Mouse (Mus musculus): ENCODE data around the gene Dcpp1. TPM values are rescaled to one million over a fixed set of nuclear protein-coding genes. Genes with fewer than 3 reads are reported as not detected.
"Not testable (repeated sequence)": the region's sequence is repeated elsewhere in the genome, so short reads cannot be mapped to it uniquely, and the experiment has no call there.

Gene Dcpp1
- polyA plus RNA-seq (2012; rRNA removed), result 0.58 TPM in 1 of 2 replicates, not detected in the other

GRCm38 (mm10) chr17:23880576-23880975 is at the start of gene Dcpp1, which contains the start of gene Dcpp2:
Dcpp1 (plus strand) TSS chr17:23880876.
Dcpp2 (plus strand) TSS chr17:23880880.
- H3K27me3 ChIP-seq (ENCODE audit: control insufficient read depth, insufficient read depth, low read length); H3K4me3 ChIP-seq (ENCODE audit: control insufficient read depth, insufficient read depth, low read length); H3K27ac ChIP-seq (ENCODE audit: control insufficient read depth, insufficient read depth, low read length); H3K4me1 ChIP-seq (replicated peaks; ENCODE audit: control insufficient read depth, insufficient read depth, low read length); H3K36me3 ChIP-seq (ENCODE audit: control insufficient read depth, insufficient read depth, low read length); DNase-seq: not testable (repeated sequence)
- 85% methylated on average over 4 of the region's 4 CpGs for WGBS

GRCm38 (mm10) chr17:23831201-23831600 is 49.5 kb upstream of the Dcpp1 start:
- 100% methylated on average over 1 of the region's 1 CpGs for WGBS
- Histone ChIP-seq H3K4me3 (ENCODE audit: control insufficient read depth, insufficient read depth, low read length) (no peak overlapping the region), H3K27ac (ENCODE audit: control insufficient read depth, insufficient read depth, low read length) (peak overlapping the region; percentile 18), H3K27me3 (ENCODE audit: control insufficient read depth, insufficient read depth, low read length) (no peaks in the 10 kb centered on the region), H3K36me3 (ENCODE audit: control insufficient read depth, insufficient read depth, low read length) (peaks cover 5% of the 10 kb centered on the region; the same call in 1 of the 2 replicates), H3K4me1 (replicated peaks; ENCODE audit: control insufficient read depth, insufficient read depth, low read length) (peaks cover 14% of the 10 kb centered on the region)
- TF ChIP-seq POLR2A (IDR thresholded peaks at IDR 0.05; ENCODE audit: control insufficient read depth, extremely low read depth, insufficient read depth, low read length, poor library complexity) (no peak), CTCF (IDR thresholded peaks at IDR 0.05; ENCODE audit: borderline replicate concordance, control insufficient read depth, extremely low read depth, insufficient read depth, low read length, poor library complexity) (no peak)
- DNase-seq, result no peak

- Histone ChIP-seq H3K4me1 (replicated peaks; ENCODE audit: control insufficient read depth, insufficient read depth, low read length) (peaks cover 8% of the 10 kb centered on the region), H3K27me3 (ENCODE audit: control insufficient read depth, insufficient read depth, low read length) (no peaks in the 10 kb centered on the region), H3K27ac (ENCODE audit: control insufficient read depth, insufficient read depth, low read length) (no peak within 1 kb of the TSS), H3K4me3 (ENCODE audit: control insufficient read depth, insufficient read depth, low read length) (no peak within 1 kb of the TSS), H3K36me3 (ENCODE audit: control insufficient read depth, insufficient read depth, low read length) (no peaks in the 10 kb centered on the region)
- no peak for DNase-seq
- 87% methylated on average over 8 of the region's 8 CpGs for WGBS
- TF ChIP-seq POLR2A (IDR thresholded peaks at IDR 0.05; ENCODE audit: control insufficient read depth, extremely low read depth, insufficient read depth, low read length, poor library complexity) (no peak), CTCF (IDR thresholded peaks at IDR 0.05; ENCODE audit: borderline replicate concordance, control insufficient read depth, extremely low read depth, insufficient read depth, low read length, poor library complexity) (no peak)
Measured at GRCm38 (mm10) chr17:23836006-23836575, 44.6 kb upstream of the Dcpp1 start, which contains the start of gene Prss33. Prss33 (minus strand) TSS chr17:23836056.

DNA sequence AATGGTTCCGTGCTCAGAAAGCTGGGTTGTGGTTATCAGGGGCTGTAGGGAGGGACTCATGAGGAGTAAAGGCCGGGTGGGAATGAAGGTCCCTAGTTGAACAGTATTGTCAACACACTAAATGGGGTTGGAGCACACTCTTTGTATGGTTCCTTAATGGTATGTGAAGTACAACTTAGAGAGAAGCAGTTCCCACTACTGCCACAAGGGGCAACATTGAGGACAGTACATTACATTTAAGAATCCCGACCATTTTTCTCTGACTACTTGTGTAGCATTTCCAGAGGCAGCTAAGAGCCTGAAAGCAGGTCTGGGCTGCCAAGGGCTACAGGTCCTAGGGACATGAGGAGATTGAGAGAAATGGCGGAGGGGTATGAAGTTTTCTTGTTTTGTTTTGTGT is 39.5 kb upstream of the Dcpp1 start:
- DNase-seq, result peak; percentile 70
- WGBS, result 35% methylated on average over 4 of the region's 4 CpGs
- peaks cover 4% of the 10 kb centered on the region; the same call in 1 of the 2 replicates for H3K4me1 ChIP-seq (replicated peaks; ENCODE audit: control insufficient read depth, insufficient read depth, low read length)

GRCm38 (mm10) chr17:23843141-23843811 is 37.4 kb upstream of the Dcpp1 start:
- WGBS, result 88% methylated on average over 23 of the region's 23 CpGs
- Histone ChIP-seq H3K4me1 (replicated peaks; ENCODE audit: control insufficient read depth, insufficient read depth, low read length) (peaks cover 4% of the 10 kb centered on the region; the same call in 1 of the 2 replicates), H3K36me3 (ENCODE audit: control insufficient read depth, insufficient read depth, low read length) (no peaks in the 10 kb centered on the region), H3K27ac (ENCODE audit: control insufficient read depth, insufficient read depth, low read length) (no peak overlapping the region), H3K4me3 (ENCODE audit: control insufficient read depth, insufficient read depth, low read length) (no peak overlapping the region), H3K27me3 (ENCODE audit: control insufficient read depth, insufficient read depth, low read length) (no peaks in the 10 kb centered on the region)
- DNase-seq, result no peak
- TF ChIP-seq POLR2A (IDR thresholded peaks at IDR 0.05; ENCODE audit: control insufficient read depth, extremely low read depth, insufficient read depth, low read length, poor library complexity), result no peak
- no peak for TF ChIP-seq CTCF (IDR thresholded peaks at IDR 0.05; ENCODE audit: borderline replicate concordance, control insufficient read depth, extremely low read depth, insufficient read depth, low read length, poor library complexity)

More for the DNA sequence above, 39.5 kb upstream of the Dcpp1 start:
- Histone ChIP-seq H3K27me3 (ENCODE audit: control insufficient read depth, insufficient read depth, low read length) (no peaks in the 10 kb centered on the region), H3K27ac (ENCODE audit: control insufficient read depth, insufficient read depth, low read length) (no peak overlapping the region), H3K36me3 (ENCODE audit: control insufficient read depth, insufficient read depth, low read length) (no peaks in the 10 kb centered on the region), H3K4me3 (ENCODE audit: control insufficient read depth, insufficient read depth, low read length) (no peak overlapping the region)
- no peak for TF ChIP-seq CTCF (IDR thresholded peaks at IDR 0.05; ENCODE audit: borderline replicate concordance, control insufficient read depth, extremely low read depth, insufficient read depth, low read length, poor library complexity)
- TF ChIP-seq POLR2A (IDR thresholded peaks at IDR 0.05; ENCODE audit: control insufficient read depth, extremely low read depth, insufficient read depth, low read length, poor library complexity), result no peak

GRCm38 (mm10) chr17:23843812-23844273 is 36.8 kb upstream of the Dcpp1 start, which contains the start of the genes Prss32 and Prss41:
Prss32 (plus strand) TSS chr17:23843855.
Prss41 (minus strand) TSS chr17:23844172.
- Histone ChIP-seq H3K4me1 (replicated peaks; ENCODE audit: control insufficient read depth, insufficient read depth, low read length) (peaks cover 4% of the 10 kb centered on the region; the same call in 1 of the 2 replicates), H3K27me3 (ENCODE audit: control insufficient read depth, insufficient read depth, low read length) (no peaks in the 10 kb centered on the region), H3K27ac (ENCODE audit: control insufficient read depth, insufficient read depth, low read length) (no peak within 1 kb of the TSS), H3K4me3 (ENCODE audit: control insufficient read depth, insufficient read depth, low read length) (no peak within 1 kb of the TSS), H3K36me3 (ENCODE audit: control insufficient read depth, insufficient read depth, low read length) (no peaks in the 10 kb centered on the region)
- TF ChIP-seq POLR2A (IDR thresholded peaks at IDR 0.05; ENCODE audit: control insufficient read depth, extremely low read depth, insufficient read depth, low read length, poor library complexity) (no peak), CTCF (IDR thresholded peaks at IDR 0.05; ENCODE audit: borderline replicate concordance, control insufficient read depth, extremely low read depth, insufficient read depth, low read length, poor library complexity) (peak; percentile 86)
- DNase-seq, result peak; percentile 64
- 41% methylated on average over 19 of the region's 19 CpGs for WGBS

Data from thymus, adult 2 months (tissue).